Mouse (Mus musculus) layer of hippocampus, adult 9-10 months (tissue): ENCODE measurements around the gene Abca7.

Experiments used
- DNase-seq: peaks from one replicate; pipeline ENCODE4 v3.0.0; 2022; ENCODE audit warnings: low spot score

Gene Abca7

DNA sequence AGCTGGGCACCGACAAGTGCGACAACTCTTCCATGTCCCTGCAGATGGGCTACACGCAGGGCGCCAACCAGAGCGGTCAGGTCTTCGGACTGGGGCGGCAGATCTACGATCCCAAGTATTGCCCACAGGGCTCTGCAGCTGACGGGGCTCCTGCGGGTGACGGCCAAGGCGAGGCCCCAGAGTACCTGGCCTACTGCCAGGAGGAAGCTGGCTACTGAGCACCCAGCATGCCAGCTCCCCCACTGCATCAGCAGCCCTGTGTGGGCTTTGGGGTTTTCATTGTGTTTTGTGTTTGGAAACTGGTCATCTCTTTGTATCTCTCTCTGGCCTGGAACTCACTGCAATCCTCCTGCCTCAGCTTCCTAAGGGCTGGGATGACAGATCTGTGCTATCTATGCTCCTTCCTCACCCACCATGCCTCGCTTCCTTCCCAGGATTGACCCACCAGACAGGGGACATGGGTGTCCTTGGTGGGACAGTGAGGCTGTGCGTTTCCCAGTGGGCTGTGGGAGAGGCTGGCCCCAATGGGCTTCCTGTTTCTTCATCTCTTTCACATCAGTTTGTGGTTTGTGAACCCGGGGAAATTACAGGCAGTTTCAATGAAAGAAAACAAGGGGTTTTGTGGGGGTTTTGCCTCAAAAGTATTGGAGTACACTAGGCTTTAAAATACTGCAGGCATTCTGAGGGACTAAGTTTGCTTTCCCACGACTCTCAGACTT lies 1.7 kb upstream of the Abca7 start:
- no peak for DNase-seq

- DNase-seq = no peak
Measured at GRCm38 (mm10) chr10:79995636-79996035, 658 bp upstream of the Abca7 start.

DNA sequence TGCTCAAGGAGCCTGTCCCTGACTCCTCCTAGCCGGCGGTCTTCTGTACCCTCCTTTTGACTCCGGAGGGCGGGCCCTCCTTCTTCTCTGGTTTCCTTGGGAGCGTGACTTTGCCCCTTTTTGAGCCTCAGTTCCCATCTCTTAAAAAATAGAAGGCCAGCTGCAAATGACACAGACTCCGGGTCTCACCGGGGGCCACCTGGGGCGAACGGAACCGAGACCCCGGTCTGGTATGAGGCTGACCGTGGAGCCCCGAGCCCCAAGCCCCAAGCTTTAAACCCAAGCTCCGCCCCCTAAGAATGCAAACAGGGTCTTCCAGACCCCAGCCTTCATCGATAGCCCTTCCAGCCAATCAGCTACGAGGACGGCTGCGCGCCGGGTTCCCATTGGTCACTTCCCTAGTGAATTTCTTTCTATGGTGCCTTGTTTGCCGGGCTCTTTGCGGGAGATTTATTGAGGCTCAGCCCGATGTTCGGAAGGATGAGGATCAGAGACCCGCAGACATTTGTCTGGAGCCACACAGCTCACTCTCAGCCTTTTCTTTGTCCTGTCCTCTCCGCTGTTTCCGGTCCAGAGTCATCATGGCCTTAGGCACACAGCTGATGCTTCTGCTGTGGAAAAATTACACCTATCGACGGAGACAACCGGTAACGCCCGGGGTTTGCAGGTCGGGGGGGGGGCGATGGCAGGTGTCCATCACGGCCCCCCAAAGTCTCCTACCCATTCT lies 903 bp downstream of the Abca7 start:
- DNase-seq = no peak

DNA sequence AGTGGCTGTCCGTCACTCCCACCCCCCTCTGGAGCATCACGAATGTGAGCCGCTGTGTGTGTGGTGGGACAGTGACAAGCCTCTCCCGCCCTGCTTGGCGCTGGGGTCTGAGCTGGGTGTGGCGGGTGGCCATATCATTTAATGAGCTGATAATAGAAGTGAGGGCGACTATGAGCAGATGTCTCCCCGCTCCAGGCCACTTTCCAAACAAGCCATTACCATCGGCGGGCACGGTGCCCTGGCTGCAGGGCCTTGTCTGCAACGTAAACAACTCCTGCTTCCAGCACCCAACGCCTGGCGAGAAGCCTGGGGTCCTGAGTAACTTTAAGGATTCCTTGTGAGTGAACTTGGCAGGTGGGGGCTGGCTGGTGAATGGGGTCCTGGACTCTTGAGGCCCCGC lies 1.5 kb downstream of the Abca7 start:
- DNase-seq = no peak

DNA sequence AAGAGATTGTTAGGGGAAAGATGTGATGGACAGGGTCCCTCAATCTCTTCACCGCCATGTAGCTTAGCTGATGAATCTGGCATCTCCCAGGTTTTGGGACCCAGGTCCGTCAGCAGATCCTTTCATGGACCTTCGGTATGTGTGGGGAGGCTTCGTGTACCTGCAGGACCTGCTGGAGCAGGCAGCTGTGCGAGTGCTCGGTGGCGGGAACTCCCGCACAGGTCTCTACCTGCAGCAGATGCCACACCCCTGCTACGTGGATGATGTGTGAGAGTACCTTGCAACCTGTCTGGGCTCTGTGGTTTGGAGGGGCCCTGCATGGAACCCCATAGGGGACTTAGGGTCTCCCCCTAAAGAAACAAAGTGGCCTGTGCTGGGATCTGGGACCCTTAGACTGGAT lies 5.7 kb downstream of the Abca7 start:
- no peak for DNase-seq

GRCm38 (mm10) chr10:80002829-80003228 lies 6.5 kb downstream of the Abca7 start:
- DNase-seq = no peak

- DNase-seq = no peak
Measured at GRCm38 (mm10) chr10:80003374-80004232, 7.3 kb downstream of the Abca7 start.

- DNase-seq = no peak
Measured at GRCm38 (mm10) chr10:80004233-80004705, 8.0 kb downstream of the Abca7 start.

GRCm38 (mm10) chr10:80011740-80012139 lies 15.4 kb downstream of the Abca7 start:
- no peak for DNase-seq

GRCm38 (mm10) chr10:80013609-80014008 lies 17.3 kb downstream of the Abca7 start:
- DNase-seq = no peak

DNA sequence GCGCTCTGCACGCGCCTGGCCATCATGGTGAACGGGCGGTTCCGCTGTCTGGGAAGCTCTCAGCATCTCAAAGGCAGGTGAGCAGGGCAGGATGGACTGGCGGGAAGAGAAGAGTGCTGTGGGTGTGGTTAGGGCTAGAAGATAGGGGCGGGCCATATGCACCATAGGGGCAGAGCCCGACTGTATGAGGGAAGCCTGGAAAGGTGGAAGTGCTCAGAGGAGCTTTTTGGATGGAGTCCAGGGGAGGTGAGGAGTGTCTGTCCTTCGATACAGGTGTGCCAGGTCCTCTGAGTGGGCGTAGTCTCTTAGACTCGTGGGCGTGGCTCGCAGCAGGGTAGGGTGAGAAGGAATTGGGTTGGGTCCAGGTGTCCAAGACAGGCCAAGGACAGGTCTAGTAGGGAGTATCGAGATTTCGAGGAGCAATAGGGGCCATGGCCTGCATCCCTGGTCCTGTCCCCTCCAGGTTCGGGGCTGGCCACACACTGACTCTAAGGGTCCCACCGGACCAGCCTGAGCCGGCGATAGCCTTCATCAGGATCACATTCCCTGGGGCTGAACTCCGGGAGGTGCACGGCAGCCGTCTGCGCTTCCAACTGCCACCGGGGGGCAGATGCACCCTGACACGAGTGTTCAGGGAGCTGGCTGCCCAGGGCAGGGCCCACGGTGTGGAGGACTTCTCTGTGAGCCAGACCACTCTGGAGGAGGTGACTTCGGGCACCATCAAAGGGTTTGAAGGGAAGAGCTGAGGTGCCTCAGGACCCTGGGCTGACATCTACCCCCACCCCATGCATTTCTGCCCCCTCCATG lies 18.4 kb downstream of the Abca7 start:
- no peak for DNase-seq

- no peak for DNase-seq
Measured at GRCm38 (mm10) chr10:80015583-80015982, 19.3 kb downstream of the Abca7 start.

DNA sequence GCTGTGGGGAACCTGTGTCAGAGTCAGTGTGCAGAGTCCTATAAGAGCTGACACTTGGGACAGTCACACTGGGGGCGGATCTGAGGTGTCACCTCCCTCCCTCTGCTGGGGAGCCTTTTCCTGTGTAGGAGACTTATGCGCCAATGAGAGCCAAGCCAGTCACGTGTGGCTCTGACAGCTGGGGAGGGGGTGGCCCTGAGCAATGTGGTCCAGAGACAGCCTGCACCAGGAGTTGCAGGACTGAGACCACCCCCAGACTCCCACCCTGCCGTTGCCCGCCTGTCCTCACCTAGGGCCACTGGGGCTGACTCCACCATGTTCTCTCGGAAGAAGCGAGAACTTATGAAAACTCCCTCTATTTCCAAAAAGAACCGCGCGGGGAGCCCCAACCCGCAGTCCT lies 20.2 kb downstream of the Abca7 start, which contains the start of gene Arhgap45:
Gene Arhgap45 (plus strand): TSS at position 143 of the 400 bp plus-strand sequence.
- no peak for DNase-seq

- DNase-seq = no peak
Measured at GRCm38 (mm10) chr10:80016931-80017330, 20.6 kb downstream of the Abca7 start.

GRCm38 (mm10) chr10:80017361-80017760 lies 21.1 kb downstream of the Abca7 start:
- DNase-seq = no peak

DNA sequence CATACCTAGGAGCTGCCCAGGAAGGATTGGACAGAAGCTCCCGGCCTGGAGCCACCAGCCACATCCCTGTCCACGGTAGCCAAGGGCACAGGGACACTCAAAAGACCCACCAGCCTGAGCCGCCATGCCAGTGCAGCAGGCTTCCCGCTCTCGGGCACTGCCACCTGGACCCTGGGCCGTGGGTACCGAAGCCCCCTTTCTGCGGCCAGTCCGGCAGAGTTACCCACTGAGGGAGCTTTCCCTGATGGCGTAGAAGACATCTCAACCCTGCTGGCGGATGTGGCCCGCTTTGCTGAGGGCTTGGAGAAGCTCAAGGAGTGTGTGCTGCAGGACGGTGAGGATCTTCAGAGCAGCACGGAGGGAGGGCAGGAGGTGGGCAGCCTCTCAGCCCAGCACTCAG lies 21.5 kb downstream of the Abca7 start:
- no peak for DNase-seq

GRCm38 (mm10) chr10:80018739-80019297 lies 22.5 kb downstream of the Abca7 start:
- DNase-seq = no peak

DNA sequence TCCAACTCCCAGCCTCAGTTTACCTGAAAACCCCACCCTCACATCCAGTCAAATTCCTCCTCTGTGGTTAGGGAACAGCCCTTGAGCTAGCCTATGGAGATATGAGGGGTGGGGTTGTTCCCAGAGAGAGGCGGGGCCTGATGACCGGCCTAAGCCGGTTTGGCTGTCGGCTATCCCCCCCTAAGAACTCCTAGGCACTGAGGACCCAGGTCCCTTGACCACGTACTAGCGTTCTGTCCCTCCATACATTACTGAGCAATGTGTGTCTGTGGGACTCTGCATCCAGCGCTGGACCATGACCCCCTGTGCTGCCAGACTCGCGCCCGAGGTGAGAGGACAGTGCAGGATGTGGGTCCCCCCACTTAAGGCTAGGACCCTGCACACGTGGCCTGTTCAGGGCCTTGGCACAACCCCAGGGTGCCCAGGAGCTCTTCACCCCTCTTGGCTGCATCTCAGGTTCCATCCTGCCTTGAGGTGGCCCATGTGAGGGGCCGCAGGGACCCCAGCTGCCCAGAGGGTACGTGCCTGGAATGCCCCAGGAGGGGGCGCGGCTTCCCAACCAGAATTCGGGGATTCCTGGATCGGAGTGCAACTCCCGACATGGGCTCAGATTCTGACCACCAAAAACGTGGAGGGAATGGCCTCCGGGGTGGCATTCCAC lies 23.3 kb downstream of the Abca7 start:
- DNase-seq = no peak

GRCm38 (mm10) chr10:80020191-80020590 lies 23.9 kb downstream of the Abca7 start:
- DNase-seq = no peak

- no peak for DNase-seq
Measured at GRCm38 (mm10) chr10:80020603-80021319, 24.5 kb downstream of the Abca7 start.
